Mouse (Mus musculus) T-helper 1 cell (primary cell): Measurements from ENCODE around the gene Cracr2b.

Source experiments
- in situ Hi-C: fragments of 300-600 bp; cut with MboI, MseI; formaldehyde crosslinking; loops from one replicate; pipeline ENCODE4 v1.15.1; 2025; ENCODE audit warnings: high pct_unique_total_duplicates

Gene Cracr2b

GRCm38 (mm10) chr7:141454967-141455551 is 5.8 kb upstream of the Cracr2b start, which contains the start of gene Pnpla2:
TSS of gene Pnpla2 (plus strand) at chr7:141455198.
- in situ Hi-C loops, result loop anchor here (5.0 kb wide), 1 partner anchor 43 kb away; the partner anchor contains the start of gene Gatd1

DNA sequence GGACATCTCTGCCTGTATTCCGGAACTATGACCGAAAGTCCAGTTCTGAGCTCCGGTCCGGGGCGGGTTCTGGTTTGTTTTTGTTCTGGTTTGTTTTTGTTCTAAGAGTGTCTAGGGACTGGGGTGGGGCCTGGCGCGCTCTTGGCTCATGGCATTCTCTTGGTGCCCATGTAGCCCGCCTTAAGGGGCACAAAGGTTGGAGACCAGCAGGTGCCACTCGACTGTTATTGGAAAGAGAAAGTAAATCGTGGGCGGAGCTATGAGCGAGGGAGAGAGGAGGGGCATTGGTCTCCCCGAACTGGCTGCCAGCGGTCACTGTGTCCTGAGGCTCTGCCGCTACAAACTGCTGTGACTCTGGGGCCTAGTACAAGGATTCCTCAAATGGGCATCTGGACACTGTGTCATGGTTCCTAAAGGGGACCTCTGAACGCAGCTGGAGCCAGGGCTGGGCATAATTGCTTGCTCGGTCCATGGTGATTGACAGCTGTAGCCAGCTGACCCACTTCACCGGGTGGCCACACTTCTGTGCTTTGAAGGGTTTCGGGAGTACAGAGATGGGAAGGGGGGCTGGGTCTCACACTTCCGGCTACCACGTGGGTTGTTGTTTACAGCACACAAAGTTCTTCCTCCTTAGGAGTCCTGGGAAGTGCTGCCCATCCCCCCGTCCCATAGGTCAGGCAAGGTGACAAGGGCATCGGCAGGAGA is 5.1 kb upstream of the Cracr2b start:
- in situ Hi-C loops, result no loop called here

DNA sequence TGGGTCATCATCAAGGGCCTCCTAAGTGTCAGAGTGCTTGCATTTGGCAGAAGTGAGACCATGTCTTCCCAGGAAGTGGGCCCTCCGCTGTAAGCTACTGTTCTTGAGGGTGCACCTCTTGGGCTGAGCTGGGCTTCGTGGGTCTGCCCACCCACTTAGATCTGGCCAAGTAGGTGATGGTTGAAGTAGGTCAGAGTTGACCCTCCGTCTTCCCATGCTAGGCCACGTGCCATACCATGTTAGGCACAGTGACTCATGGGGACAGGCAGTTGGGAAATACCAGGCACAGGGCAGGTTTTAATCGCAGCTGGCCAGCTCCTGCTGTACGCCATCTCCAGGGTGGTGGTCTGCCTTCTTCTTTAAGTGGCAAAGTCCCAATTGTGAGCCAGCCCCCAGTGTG is 4.2 kb upstream of the Cracr2b start:
- in situ Hi-C loops, result no loop called here

DNA sequence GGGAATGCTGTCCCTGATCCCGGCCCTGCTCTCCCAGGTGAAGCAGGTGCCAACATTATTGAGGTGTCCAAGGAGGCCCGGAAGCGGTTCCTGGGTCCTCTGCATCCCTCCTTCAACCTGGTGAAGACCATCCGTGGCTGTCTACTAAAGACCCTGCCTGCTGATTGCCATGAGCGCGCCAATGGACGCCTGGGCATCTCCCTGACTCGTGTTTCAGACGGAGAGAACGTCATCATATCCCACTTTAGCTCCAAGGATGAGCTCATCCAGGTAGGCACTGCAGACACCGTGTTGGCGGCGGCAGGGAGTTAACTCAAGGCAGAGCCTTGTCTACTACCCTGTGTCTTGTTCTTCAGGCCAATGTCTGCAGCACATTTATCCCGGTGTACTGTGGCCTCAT is 3.7 kb upstream of the Cracr2b start:
- in situ Hi-C loops, result no loop called here

GRCm38 (mm10) chr7:141457986-141458660 is 2.8 kb upstream of the Cracr2b start:
- in situ Hi-C loops, result no loop called here

- in situ Hi-C loops, result no loop called here
Measured at GRCm38 (mm10) chr7:141458661-141459060, 2.2 kb upstream of the Cracr2b start.

DNA sequence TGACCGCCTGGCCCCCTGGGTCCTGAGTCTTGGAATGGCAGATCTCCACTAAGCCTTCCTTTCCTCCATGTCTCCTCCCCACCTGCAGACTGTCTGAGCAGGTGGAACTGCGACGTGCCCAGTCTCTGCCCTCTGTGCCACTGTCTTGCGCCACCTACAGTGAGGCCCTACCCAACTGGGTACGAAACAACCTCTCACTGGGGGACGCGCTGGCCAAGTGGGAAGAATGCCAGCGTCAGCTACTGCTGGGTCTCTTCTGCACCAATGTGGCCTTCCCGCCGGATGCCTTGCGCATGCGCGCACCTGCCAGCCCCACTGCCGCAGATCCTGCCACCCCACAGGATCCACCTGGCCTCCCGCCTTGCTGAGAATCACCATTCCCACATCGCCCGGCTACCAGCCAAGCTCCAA is 1.6 kb upstream of the Cracr2b start:
- in situ Hi-C loops, result no loop called here

DNA sequence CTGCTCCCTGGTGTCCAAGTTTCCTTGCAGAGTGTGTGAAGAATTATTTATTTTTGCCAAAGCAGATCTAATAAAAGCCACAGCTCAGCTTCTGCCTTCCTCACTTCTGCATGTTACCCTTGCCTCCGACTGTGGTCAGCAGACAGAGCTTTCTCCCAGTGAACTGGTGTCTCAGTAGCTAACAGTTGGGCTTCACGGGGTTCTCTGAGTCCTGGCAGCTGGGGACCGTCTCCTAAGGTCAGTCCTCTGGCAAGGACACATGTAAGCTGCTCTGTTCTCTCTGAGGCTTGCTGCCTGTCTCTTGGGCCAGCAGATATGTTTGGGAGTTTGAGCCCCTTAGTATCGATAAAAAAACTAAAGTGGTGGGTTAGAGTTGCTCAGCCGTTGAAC is 898 bp upstream of the Cracr2b start:
- in situ Hi-C loops, result no loop called here

DNA sequence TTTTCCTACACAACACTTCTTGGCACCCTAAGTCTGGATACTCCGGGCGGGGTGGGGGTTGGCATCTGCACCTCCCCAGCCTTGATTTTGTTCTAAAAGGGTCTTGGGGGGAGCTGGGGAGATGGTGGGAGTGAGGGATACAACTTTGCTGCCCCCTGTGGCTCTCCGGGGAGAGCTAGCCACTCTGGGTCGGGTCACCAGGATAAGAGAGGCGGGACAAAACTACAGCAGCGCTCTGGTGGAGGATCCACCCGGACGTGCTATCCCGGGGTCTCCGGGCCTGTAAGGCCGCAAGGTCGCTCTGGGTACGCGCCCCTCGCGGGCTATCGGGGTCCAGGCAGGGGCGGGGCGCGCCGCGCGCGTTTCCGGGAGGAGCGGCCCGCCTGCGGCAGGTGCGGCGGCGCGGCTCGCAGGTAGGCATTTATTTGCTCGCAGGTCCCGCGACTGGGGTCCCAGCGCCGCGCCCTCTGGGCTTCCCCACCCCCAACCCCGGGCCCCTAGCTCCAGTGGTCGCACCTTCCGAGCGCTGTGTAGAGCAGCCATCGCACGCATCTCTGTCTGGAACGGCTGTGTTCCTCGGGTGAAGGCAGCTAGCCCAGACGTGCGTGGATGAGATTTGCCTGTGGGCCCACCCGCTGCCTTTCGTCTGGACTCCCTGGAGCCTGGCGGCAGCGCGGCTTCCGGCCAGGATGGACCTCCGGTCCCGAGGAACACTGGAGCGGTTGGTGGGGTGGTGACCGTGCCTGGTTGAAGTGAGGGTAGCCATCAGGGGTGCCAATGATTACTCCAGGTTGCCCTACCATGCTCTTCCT is 833 bp downstream of the Cracr2b start:
- in situ Hi-C loops, result no loop called here

- in situ Hi-C loops, result no loop called here
Measured at GRCm38 (mm10) chr7:141462333-141462821, 1.5 kb downstream of the Cracr2b start.

GRCm38 (mm10) chr7:141463824-141464602 is 3.1 kb downstream of the Cracr2b start:
- in situ Hi-C loops, result no loop called here

DNA sequence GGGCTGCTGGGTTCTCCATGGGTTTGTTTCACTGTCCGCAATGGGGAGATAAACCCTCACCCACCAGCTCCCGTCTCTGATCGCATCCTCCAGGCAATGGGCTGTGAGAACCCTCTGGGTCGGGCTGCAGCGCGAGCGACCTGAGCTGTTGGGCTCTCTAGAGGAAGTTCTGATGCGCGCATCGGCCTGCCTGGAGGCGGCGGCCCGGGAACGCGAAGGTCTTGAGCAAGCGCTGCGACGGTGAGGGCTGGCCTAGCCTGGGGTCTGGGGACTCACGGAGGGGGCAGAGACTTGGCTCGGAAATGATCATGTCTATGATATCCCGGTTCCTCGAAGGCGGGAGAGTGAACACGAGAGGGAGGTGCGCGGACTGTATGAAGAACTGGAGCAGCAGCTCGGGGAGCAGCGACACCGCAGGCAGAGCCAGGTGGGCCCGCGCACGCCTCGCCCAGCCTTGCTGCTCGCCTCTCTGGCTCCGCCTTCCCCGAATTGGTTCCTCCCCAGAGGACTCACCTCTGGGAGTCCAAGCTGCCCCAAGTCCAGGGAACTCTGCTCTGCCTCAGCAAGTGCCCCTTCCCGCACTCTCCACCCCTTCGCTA is 3.8 kb downstream of the Cracr2b start:
- in situ Hi-C loops, result no loop called here

DNA sequence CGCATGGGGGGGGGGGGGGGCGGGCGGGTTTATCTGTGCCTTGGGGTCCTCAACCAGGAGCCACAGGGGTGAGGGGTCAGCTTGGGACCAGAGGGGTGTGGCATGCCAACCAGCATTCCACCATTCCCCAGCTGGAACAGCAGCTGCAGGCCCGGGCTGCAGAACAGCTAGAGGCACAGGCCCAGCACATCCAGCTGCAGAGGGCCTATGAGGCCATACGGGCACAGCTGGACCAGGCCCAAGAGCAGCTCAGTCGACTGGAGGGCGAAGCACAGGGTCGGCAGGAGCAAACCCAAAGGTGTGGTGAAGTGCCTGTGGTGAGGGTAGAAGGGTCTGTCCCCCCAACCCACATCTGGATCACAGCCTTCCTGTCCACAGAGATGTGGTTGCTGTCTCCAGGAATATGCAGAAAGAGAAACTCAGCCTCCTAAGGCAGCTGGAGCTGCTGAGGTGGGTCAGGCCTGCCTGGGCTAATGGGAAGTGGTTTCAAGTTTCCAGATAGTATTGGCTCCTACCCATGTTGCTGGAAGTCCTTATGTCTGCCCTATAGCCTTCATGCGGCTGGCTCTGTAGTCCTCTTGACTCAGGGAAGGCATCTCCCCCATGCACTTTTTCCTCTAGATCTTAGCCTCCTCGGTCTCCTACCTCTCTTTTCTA is 4.6 kb downstream of the Cracr2b start:
- in situ Hi-C loops, result no loop called here

- in situ Hi-C loops, result no loop called here
Measured at GRCm38 (mm10) chr7:141466045-141466394, 5.1 kb downstream of the Cracr2b start.

GRCm38 (mm10) chr7:141466607-141467148 is 5.8 kb downstream of the Cracr2b start:
- in situ Hi-C loops, result no loop called here

GRCm38 (mm10) chr7:141467230-141468030 is 6.5 kb downstream of the Cracr2b start, which contains the start of gene Cd151:
TSS of gene Cd151 (plus strand) at chr7:141467392.
- in situ Hi-C loops, result no loop called here

GRCm38 (mm10) chr7:141468164-141468521 is 7.2 kb downstream of the Cracr2b start:
- in situ Hi-C loops, result no loop called here

- in situ Hi-C loops, result no loop called here
Measured at GRCm38 (mm10) chr7:141468522-141469211, 7.8 kb downstream of the Cracr2b start.
